Mouse (Mus musculus) forebrain, postnatal 0 days (tissue): ENCODE data around the gene Tmcc2. TPM values are rescaled to one million over a fixed set of nuclear protein-coding genes. Genes with fewer than 3 reads are reported as not detected.

ENCODE experiments used
- ATAC-seq: fragments of 200-750 bp; cut with Nextera tagmentation; 2 replicates; pipeline ENCODE4 v1.8.0; 2017; ENCODE audit warnings: mild to moderate bottlenecking, moderate library complexity
- DNase-seq: peaks from one replicate; pipeline ENCODE4 v3.0.0-alpha.2; 2015
- H3K27ac ChIP-seq: fragments of 300-500 bp; sonication (generic); 2 replicates; pipeline ENCODE4 v1.5.1; 2014; ENCODE audit warnings: low read depth, mild to moderate bottlenecking, antibody characterized with exemption, low read length, moderate library complexity, mixed read lengths
- H3K27me3 ChIP-seq: fragments of 300-500 bp; sonication (generic); 2 replicates; pipeline ENCODE4 v1.6.1; 2014; ENCODE audit warnings: mild to moderate bottlenecking, low read length, mixed read lengths; ENCODE audit not compliant: insufficient read depth
- H3K36me3 ChIP-seq: fragments of 300-500 bp; sonication (generic); 2 replicates; pipeline ENCODE4 v1.6.1; 2014; ENCODE audit warnings: mild to moderate bottlenecking, moderate library complexity; ENCODE audit not compliant: insufficient read depth
- H3K4me1 ChIP-seq: fragments of 300-500 bp; sonication (generic); 2 replicates; pipeline ENCODE4 v1.6.1; 2014; ENCODE audit warnings: antibody characterized with exemption; ENCODE audit not compliant: insufficient read depth
- H3K4me2 ChIP-seq: fragments of 300-500 bp; sonication (generic); 2 replicates; pipeline ENCODE4 v1.6.1; 2014; ENCODE audit warnings: low read depth, mild to moderate bottlenecking, moderate library complexity
- H3K4me3 ChIP-seq: fragments of 300-500 bp; sonication (generic); 2 replicates; pipeline ENCODE4 v1.5.1; 2014; ENCODE audit warnings: low read depth, low read length, mixed read lengths
- H3K9ac ChIP-seq: fragments of 300-500 bp; sonication (generic); 2 replicates; pipeline ENCODE4 v1.6.1; 2014; ENCODE audit warnings: mild to moderate bottlenecking
- H3K9me3 ChIP-seq: fragments of 300-500 bp; sonication (generic); 2 replicates; pipeline ENCODE4 v1.6.1; 2016; ENCODE audit warnings: low read length
- CTCF ChIP-seq: sonication (generic); IDR thresholded peaks from 2 replicates; pipeline ENCODE4 v1.5.1; 2016; ENCODE audit warnings: antibody characterized with exemption, control low read depth, low read depth
- WGBS: fragments of 180-500 bp; shearing (Covaris S2); extraction: QIAGEN DNeasy Blood & Tissue Kit; methylation state at CpG from one replicate; pipeline ENCODE4 v1.1.7; 2014; 5-methylcytosine and 5-hydroxymethylcytosine counted together
- polyA plus RNA-seq: library from polyadenylated mRNA; unstranded; fragments of >200 nt; fragmentation: Nextera tagmentation; extraction: Ambion mirVana; gene quantifications from 2 replicates; pipeline ENCODE4 v1.2.1, GENCODE M21; 2015
- total RNA-seq: library from RNA; depleted of rRNA; stranded (reverse); fragments of >200 nt; gene quantifications from 2 replicates; pipeline ENCODE4 v1.2.3, GENCODE M21; 2014

Tmcc2 gene
- total and polyA plus RNA-seq, 2 experiments from 2014 or later = 41.9 to 104 TPM

DNA sequence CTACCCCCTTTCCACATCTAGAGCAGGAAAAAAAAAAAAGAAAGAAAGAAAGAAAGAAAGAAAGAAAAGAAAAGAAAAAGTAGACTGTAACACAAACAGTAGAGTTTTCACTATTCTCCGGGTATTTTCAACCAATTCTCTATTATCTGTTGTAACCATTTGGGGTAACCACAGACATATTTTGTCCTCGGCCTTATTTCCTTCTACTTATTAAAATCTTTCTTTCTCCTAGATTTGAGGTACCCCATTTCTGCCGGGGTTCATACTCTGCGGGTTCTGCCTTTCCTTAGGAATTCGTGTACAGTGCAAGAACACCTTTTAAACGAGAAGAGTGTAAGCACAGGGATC lies 25.8 kb upstream of the Tmcc2 start:
- Histone ChIP-seq H3K36me3 (no peaks in the 10 kb centered on the region), H3K9ac (peak overlapping the region; percentile 84), H3K4me1 (peaks cover 18% of the 10 kb centered on the region), H3K4me3 (peak overlapping the region; percentile 91), H3K27ac (peak overlapping the region; percentile 90), H3K4me2 (peak overlapping the region; percentile 68), H3K27me3 (no peaks in the 10 kb centered on the region), H3K9me3 (no peaks in the 10 kb centered on the region)
- 17% methylated on average over 6 of the region's 6 CpGs for WGBS
- no peak for TF ChIP-seq CTCF
- ATAC-seq = no peak
- DNase-seq = no peak

DNA sequence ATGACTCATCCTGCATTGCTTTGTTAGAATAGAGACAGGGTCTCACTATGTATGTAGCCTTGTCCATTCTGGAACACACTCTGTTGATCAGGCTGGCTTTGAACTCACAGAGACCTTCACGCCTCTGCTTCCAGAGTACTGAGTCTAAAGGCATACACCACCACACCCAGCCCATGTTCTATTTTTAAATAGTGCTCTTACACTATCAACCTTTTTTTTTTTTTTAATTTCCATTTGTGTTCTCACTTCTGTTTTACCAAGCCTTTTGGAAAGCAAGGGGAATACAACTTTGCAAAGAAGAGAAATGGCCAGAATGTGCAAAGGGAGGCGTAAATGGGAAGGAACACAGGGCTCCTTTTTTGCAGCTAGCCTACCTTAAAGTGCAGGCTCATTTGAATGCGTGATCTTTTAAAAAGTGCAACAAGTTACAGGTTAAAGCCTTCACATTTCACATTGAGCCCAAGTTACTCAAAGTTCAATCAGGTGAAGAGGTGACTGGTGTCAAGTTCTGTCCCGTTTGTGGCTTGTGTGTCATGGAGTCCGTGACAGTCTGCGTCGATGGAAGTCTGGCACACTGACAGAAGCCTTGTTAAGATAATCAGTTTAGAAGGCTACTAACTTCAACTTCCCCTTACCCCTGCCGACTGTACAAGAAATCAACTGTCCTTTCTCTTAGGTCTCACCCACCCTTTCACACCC lies 25.3 kb upstream of the Tmcc2 start:
- H3K9me3 ChIP-seq = no peaks in the 10 kb centered on the region
- ATAC-seq = no peak
- H3K27me3 ChIP-seq = no peaks in the 10 kb centered on the region
- H3K9ac ChIP-seq = no peak overlapping the region
- peak overlapping the region; percentile 68 for H3K4me2 ChIP-seq
- no peak for DNase-seq
- H3K4me1 ChIP-seq = peaks cover 18% of the 10 kb centered on the region
- no peak overlapping the region for H3K27ac ChIP-seq
- no peaks in the 10 kb centered on the region for H3K36me3 ChIP-seq
- H3K4me3 ChIP-seq = no peak overlapping the region
- no peak for TF ChIP-seq CTCF
- WGBS = 73% methylated on average over 8 of the region's 8 CpGs

DNA sequence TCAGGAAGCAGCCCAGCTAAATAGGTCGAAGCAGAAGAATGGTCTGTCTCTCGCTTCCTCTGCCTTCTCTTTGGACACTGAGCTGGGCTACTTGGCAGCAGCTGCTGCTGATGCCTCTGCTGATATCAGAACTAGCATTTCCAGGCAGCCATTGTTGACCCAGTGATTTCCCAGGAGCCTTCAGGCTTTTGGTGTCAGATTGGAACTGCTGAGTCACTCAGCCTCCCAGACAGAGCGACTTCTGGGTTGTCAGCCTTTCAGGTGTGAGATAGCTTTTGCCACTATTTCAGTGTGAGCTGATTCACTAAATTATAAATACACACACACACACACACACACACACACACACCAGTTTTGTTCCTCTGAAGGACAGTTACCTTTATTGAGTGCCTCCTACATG lies 19.6 kb upstream of the Tmcc2 start:
- Histone ChIP-seq H3K4me3 (no peak overlapping the region), H3K4me1 (no peaks in the 10 kb centered on the region), H3K36me3 (no peaks in the 10 kb centered on the region), H3K27me3 (no peaks in the 10 kb centered on the region), H3K9me3 (no peaks in the 10 kb centered on the region), H3K9ac (no peak overlapping the region), H3K27ac (no peak overlapping the region), H3K4me2 (no peak overlapping the region)
- no peak for ATAC-seq
- no peak for DNase-seq
- TF ChIP-seq CTCF = no peak
- WGBS = 93% methylated on average over 3 of the region's 3 CpGs

DNA sequence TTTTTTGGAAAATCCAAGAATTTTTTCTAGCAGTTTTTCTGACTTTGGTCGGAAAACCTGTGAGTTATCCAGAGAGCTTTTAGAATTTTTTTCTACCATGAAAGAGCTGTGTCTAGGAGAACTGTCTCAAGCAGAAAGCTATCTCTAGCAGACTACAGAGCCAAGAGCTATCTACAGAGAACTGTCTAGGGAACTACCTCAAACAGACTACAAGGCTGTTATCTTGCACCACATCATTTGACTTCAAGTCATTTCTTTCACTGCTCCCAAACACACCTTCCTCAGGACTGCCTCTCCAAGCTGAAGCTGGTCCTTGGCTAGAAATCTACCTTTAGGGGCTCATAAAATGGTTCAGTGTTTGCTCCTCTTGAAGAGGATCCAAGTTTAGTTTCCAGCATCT lies 10.8 kb upstream of the Tmcc2 start:
- H3K4me1 ChIP-seq = no peaks in the 10 kb centered on the region
- no peak for ATAC-seq
- no peak for TF ChIP-seq CTCF
- H3K9me3 ChIP-seq = no peaks in the 10 kb centered on the region
- H3K9ac ChIP-seq = no peak overlapping the region
- no peaks in the 10 kb centered on the region for H3K27me3 ChIP-seq
- no peak for DNase-seq
- no peak overlapping the region for H3K27ac ChIP-seq
- no peak overlapping the region for H3K4me3 ChIP-seq
- H3K36me3 ChIP-seq = no peaks in the 10 kb centered on the region
- WGBS = 82% methylated on average over 1 of the region's 1 CpGs
- H3K4me2 ChIP-seq = no peak overlapping the region

DNA sequence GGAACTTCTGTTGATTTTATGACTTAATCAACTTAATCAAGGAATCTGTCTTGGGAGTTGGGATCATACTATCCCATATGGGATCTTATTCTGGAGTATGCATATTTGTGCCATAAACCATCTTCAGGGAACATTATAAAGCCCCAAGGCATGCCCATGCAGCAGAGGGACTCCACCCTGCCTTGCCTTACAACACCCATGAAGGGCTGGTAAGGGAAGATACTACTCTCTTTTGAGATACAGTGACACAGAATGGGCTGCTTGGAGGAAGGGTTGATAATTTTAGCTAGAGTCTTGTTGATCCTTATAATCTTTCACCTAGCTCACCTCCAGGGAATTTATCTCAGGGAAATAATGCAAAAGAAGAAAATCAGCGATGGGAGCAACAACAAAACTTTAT lies 9.5 kb upstream of the Tmcc2 start:
- Histone ChIP-seq H3K4me2 (no peak overlapping the region), H3K9ac (no peak overlapping the region), H3K36me3 (no peaks in the 10 kb centered on the region), H3K27me3 (no peaks in the 10 kb centered on the region), H3K9me3 (no peaks in the 10 kb centered on the region), H3K27ac (no peak overlapping the region), H3K4me1 (no peaks in the 10 kb centered on the region), H3K4me3 (no peak overlapping the region)
- no peak for TF ChIP-seq CTCF
- 54% methylated on average over 1 of the region's 1 CpGs for WGBS
- ATAC-seq = no peak
- DNase-seq = no peak

DNA sequence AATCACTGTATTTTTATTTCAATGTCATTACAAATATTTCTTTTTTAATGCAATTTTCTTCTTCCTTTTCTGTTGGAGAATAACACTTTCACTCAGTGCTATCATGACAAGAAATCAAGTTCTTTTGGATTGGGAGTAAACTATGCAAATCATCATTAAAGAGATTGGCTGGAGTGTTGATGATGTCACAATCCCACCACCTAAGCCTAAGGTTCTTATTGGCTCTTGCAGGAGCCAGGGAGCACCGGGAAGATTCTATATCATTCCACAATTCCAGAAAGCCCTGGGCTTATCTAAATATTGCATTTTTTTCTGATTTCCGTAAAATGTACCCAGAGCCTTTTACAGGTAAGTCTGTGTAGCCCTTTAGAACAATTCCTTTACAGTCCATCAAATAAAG lies 5.6 kb upstream of the Tmcc2 start:
- Histone ChIP-seq H3K9me3 (no peaks in the 10 kb centered on the region), H3K4me3 (no peak overlapping the region), H3K9ac (no peak overlapping the region), H3K4me1 (no peaks in the 10 kb centered on the region; the same call in 1 of the 2 replicates), H3K27me3 (no peaks in the 10 kb centered on the region), H3K36me3 (no peaks in the 10 kb centered on the region), H3K4me2 (no peak overlapping the region), H3K27ac (no peak overlapping the region)
- WGBS = 60% methylated on average over 2 of the region's 2 CpGs
- no peak for TF ChIP-seq CTCF
- DNase-seq = peak; percentile 15
- peak; percentile 54; the same call in 1 of the 2 replicates for ATAC-seq

DNA sequence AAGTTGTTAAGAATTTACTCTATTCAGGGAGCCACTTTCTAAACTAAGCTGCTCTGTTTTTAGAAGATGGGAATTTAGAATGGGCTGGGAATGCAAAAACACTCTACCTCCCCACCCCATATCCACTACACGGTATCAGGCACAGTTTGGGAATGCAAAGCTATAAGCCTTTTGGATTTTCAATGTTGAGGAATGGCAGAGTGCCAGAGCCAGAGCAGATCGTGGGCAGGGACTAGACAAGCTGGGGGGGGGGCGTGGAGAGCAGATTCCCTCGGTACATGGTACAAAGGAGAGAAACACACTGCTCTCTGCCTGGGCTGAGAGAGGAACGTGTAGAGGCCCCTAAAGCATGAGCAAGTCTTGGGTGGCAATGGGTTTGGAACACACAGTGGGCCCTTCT lies 1.8 kb upstream of the Tmcc2 start:
- Histone ChIP-seq H3K4me3 (no peak overlapping the region), H3K27me3 (no peaks in the 10 kb centered on the region), H3K27ac (no peak overlapping the region), H3K36me3 (no peaks in the 10 kb centered on the region), H3K9ac (no peak overlapping the region), H3K4me2 (no peak overlapping the region), H3K9me3 (no peaks in the 10 kb centered on the region), H3K4me1 (peaks cover 16% of the 10 kb centered on the region)
- TF ChIP-seq CTCF = no peak
- DNase-seq (peak; percentile 11), ATAC-seq (no peak)
- WGBS = 44% methylated on average over 5 of the region's 5 CpGs
